Mouse (Mus musculus) midbrain, embryonic 15.5 days (tissue): Measurements from ENCODE around the gene Cd47. TPM values are rescaled to one million over a fixed set of nuclear protein-coding genes. Genes with fewer than 3 reads are reported as not detected.

Source experiments
- ATAC-seq: fragments of 200-750 bp; cut with Nextera tagmentation; replicated peaks from 2 replicates; pipeline ENCODE4 v1.8.0; 2017; ENCODE audit warnings: moderate TSS enrichment
- H3K27ac ChIP-seq: fragments of 300-500 bp; sonication (generic); 2 replicates; pipeline ENCODE4 v1.5.1; 2015; ENCODE audit warnings: mild to moderate bottlenecking, inconsistent platforms
- H3K27me3 ChIP-seq: fragments of 300-500 bp; sonication (generic); replicated peaks from 2 replicates; pipeline ENCODE4 v1.6.1; 2015; ENCODE audit warnings: inconsistent platforms
- H3K36me3 ChIP-seq: fragments of 300-500 bp; sonication (generic); replicated peaks from 2 replicates; pipeline ENCODE4 v1.6.1; 2015; ENCODE audit warnings: inconsistent platforms
- H3K4me1 ChIP-seq: fragments of 300-500 bp; sonication (generic); 2 replicates; pipeline ENCODE4 v1.6.1; 2015; ENCODE audit warnings: inconsistent platforms
- H3K4me2 ChIP-seq: fragments of 300-500 bp; sonication (generic); 2 replicates; pipeline ENCODE4 v1.6.1; 2015; ENCODE audit warnings: inconsistent platforms, mild to moderate bottlenecking, moderate library complexity
- H3K4me3 ChIP-seq: fragments of 300-500 bp; sonication (generic); 2 replicates; pipeline ENCODE4 v1.5.1; 2015; ENCODE audit warnings: mild to moderate bottlenecking, inconsistent platforms
- H3K9ac ChIP-seq: fragments of 300-500 bp; sonication (generic); 2 replicates; pipeline ENCODE4 v1.6.1; 2015; ENCODE audit warnings: mild to moderate bottlenecking, inconsistent platforms
- H3K9me3 ChIP-seq: fragments of 300-500 bp; sonication (generic); 2 replicates; pipeline ENCODE4 v1.6.1; 2016; ENCODE audit warnings: inconsistent platforms
- WGBS: fragments of 180-500 bp; shearing (Covaris S2); methylation state at CpG from one replicate; pipeline ENCODE4 v1.1.7; 2015; ENCODE audit warnings: mixed read lengths; 5-methylcytosine and 5-hydroxymethylcytosine counted together
- polyA plus RNA-seq: library from polyadenylated mRNA; unstranded; fragments of >200 nt; fragmentation: Nextera tagmentation; extraction: Ambion mirVana; gene quantifications from 2 replicates; pipeline ENCODE4 v1.2.1, GENCODE M21; 2015

The Cd47 gene
- polyA plus RNA-seq, 1 experiment from 2014 or later = 134 TPM

DNA sequence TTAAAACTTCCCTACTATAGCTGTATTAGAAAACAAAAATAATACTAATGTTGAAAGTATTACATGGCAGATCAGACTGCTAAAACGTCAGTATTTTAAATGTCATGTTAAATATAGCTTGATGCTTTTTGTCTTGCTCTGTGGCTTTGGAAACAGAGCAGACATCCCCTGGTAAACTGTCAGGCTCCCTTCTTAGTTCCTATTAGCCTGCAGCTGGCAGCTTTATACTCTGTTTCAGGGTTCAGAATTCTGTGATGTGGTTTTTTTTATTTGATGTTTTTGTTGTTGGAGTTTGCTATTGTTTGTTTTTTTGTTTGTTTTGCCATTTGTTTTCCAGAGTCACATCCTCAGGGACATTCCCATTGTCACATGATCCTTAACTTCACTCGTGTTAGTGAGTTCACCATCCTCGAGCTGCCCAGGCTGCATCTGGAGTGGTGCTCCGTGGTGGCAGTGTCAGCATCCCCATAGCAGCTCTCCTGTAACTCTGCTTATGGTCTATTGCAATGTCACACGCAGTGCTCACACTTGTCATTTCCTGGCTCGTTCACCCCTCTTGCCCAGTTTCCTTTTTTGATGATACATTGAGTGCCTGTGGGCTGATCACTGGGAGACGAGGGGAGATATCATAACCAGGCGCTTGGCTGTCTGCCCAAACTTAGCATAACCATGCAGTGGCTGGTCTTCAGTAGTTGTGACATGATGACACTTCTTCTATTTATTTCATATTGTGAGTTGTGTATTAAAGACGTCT lies 87.7 kb downstream of the Cd47 start:
- H3K4me2 ChIP-seq = no peak overlapping the region
- H3K9ac ChIP-seq = no peak overlapping the region
- no peaks in the 10 kb centered on the region for H3K9me3 ChIP-seq
- H3K4me3 ChIP-seq = no peak overlapping the region
- 0 out of 2 replicates have a peak, but pooled peaks cover 3% of the 10 kb centered on the region for H3K36me3 ChIP-seq
- no peaks in the 10 kb centered on the region for H3K27me3 ChIP-seq
- WGBS = 80% methylated on average over 9 of the region's 9 CpGs
- no peak for ATAC-seq
- 0 out of 2 replicates have a peak, but pooled peaks cover 2% of the 10 kb centered on the region for H3K4me1 ChIP-seq
- no peak overlapping the region for H3K27ac ChIP-seq

DNA sequence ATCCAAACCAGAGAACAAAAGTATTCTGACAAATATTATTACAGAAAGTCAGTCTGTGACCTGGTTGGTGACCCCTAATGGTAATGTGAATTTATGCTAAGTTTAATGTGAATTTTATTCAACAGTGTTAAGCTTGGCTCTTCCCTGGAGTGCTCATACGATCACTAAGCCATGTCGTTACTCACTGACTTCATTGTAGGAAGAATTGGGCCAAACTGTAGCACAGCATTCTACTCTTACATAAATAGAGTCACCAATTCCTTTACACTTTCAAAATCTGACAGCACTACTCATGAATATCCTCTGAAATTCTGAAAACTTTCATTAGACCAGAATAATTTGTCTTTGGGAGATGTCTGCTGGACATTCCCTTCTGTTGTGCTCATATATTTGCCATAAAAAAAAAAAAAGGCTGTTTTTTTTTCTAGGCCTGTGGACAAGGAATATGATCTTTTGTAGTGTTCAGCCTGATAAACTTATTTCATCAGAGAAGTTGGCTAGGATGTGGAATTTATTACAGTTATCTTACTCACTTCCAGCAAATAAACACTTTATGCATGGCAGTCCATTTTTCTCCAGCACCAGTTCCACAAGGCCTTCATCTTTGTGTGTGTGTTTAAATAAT lies 88.8 kb downstream of the Cd47 start:
- ATAC-seq = no peak
- WGBS = 64% methylated on average over 2 of the region's 2 CpGs

DNA sequence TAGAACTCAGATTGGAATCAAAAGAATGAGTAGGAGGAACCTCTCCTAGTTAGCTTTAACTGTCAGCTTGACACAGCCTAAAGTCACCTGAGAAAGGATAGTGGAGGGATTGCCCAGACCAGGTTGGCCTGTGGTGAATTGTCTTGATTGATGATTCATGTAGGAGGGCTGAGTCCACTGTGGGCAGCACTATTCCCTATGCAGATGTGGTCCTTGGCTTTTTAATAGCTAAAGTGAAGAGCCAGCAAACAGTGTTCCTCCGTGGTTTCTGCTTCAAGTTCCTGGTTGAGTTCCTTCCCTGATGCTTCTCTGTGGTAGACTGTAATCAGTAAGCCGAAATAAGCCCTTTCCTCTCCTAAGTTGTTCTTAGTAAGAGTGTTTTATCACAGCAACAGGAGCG lies 91.9 kb downstream of the Cd47 start:
- no peaks in the 10 kb centered on the region for H3K9me3 ChIP-seq
- no peak for ATAC-seq
- no peak overlapping the region for H3K27ac ChIP-seq
- H3K4me2 ChIP-seq = no peak overlapping the region
- H3K9ac ChIP-seq = no peak overlapping the region
- H3K4me1 ChIP-seq = no peaks in the 10 kb centered on the region
- no peak overlapping the region for H3K4me3 ChIP-seq
- over 99% methylated on average over 3 of the region's 3 CpGs for WGBS
- H3K27me3 ChIP-seq = no peaks in the 10 kb centered on the region
- H3K36me3 ChIP-seq = 0 out of 2 replicates have a peak, but pooled peaks cover 3% of the 10 kb centered on the region

More for the DNA sequence above, 88.8 kb downstream of the Cd47 start:
- H3K9ac ChIP-seq = no peak overlapping the region
- H3K27ac ChIP-seq = no peak overlapping the region
- H3K4me2 ChIP-seq = no peak overlapping the region
- H3K4me1 ChIP-seq = 0 out of 2 replicates have a peak, but pooled peaks cover 2% of the 10 kb centered on the region
- no peaks in the 10 kb centered on the region for H3K9me3 ChIP-seq
- H3K4me3 ChIP-seq = no peak overlapping the region
- 0 out of 2 replicates have a peak, but pooled peaks cover 3% of the 10 kb centered on the region for H3K36me3 ChIP-seq
- no peaks in the 10 kb centered on the region for H3K27me3 ChIP-seq

DNA sequence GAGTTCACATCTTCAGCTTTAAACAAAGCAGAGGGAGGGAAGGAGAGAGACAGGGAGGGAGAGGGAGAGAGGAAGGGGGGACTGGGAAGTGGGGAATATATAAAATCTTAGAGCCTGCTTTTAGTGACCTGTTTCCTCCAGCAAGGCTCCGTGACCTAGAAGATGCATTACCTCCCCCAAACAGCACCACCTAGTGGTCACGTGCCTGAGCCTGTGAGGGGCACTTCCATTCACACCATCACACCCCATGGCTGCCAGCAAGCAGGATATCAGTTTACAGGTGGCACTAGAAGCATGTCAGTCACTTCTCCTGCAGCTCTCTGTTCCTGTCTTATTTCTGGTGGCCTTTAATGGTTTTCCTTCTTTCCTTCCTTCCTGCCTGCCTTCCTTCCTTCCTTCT lies 92.6 kb downstream of the Cd47 start:
- WGBS = 68% methylated on average over 2 of the region's 2 CpGs
- Histone ChIP-seq H3K27ac (no peak overlapping the region), H3K27me3 (no peaks in the 10 kb centered on the region), H3K4me3 (no peak overlapping the region), H3K4me1 (no peaks in the 10 kb centered on the region), H3K9me3 (no peaks in the 10 kb centered on the region), H3K4me2 (no peak overlapping the region), H3K36me3 (peaks cover 3% of the 10 kb centered on the region; the same call in 1 of the 2 replicates), H3K9ac (no peak overlapping the region)
- ATAC-seq = no peak

DNA sequence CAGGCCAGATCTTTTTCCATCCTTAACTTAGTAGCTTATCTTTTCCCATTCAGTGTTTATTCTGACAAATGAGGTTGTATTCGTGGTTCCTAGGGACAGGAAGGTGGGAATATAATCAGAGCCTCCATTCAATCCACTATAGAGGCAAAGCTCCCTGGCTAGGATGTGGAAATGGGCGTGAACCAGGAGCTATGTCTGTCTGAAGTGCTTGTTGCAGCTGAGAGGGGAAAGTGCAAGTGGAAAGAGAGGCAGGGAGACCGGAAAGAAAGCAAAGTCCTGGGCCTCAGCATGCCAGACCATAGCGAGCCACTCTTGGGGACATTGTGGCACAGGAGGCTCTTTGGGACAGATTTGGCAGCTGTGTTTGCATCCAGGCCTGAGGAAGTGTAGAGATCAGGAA lies 94.3 kb downstream of the Cd47 start:
- Histone ChIP-seq H3K4me2 (no peak overlapping the region), H3K4me3 (no peak overlapping the region), H3K9me3 (no peaks in the 10 kb centered on the region), H3K4me1 (no peaks in the 10 kb centered on the region), H3K9ac (no peak overlapping the region), H3K27me3 (no peaks in the 10 kb centered on the region), H3K27ac (no peak overlapping the region), H3K36me3 (peaks cover 8% of the 10 kb centered on the region; the same call in 1 of the 2 replicates)
- 53% methylated on average over 4 of the region's 4 CpGs for WGBS
- ATAC-seq = no peak

DNA sequence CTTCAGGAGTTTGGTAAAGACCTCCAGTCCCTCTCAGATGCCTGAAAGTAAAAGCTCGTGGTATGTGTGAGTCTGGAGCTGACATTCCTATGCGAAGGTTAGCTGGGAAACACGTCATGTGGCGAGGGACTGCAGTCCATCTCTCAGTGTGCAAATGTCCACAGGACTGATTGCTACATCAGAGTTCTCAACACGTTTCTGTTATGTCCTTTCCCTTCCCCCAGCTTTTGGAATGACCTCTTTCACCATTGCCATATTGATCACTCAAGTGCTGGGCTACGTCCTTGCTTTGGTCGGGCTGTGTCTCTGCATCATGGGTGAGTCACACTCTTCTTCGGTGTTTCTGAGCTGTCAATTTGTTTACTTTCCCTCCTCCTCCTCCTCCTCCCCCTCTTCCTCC lies 95.8 kb downstream of the Cd47 start:
- ATAC-seq = no peak
- no peaks in the 10 kb centered on the region for H3K4me1 ChIP-seq
- no peak overlapping the region for H3K4me2 ChIP-seq
- H3K27ac ChIP-seq = no peak overlapping the region
- peaks cover 8% of the 10 kb centered on the region; the same call in 1 of the 2 replicates for H3K36me3 ChIP-seq
- WGBS = 92% methylated on average over 8 of the region's 8 CpGs
- H3K27me3 ChIP-seq = no peaks in the 10 kb centered on the region
- H3K9me3 ChIP-seq = no peaks in the 10 kb centered on the region
- no peak overlapping the region for H3K9ac ChIP-seq
- H3K4me3 ChIP-seq = no peak overlapping the region

DNA sequence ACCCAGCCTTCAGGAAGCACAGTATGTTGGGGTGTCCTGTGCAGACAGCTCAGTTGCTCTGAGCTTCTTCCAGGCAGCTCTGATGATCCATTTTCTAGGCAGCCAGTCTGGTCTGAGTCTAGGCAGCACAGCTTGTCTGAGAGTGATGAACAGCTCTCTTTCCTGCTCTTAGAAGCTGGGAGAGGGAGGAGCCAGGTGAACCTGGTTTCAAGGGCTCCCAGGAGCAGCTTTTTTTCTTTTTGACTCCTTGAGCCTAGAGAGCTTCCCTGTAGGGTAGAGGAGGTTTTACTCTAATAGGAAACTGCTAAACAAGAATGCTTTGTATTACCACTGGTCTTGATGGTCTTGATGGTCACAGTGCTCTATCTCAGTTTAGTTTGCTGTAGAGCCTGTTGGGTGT lies 101.1 kb downstream of the Cd47 start:
- no peak overlapping the region for H3K4me2 ChIP-seq
- no peaks in the 10 kb centered on the region for H3K27me3 ChIP-seq
- no peaks in the 10 kb centered on the region for H3K9me3 ChIP-seq
- no peak overlapping the region for H3K27ac ChIP-seq
- no peak overlapping the region for H3K9ac ChIP-seq
- peaks cover 7% of the 10 kb centered on the region; the same call in 1 of the 2 replicates for H3K36me3 ChIP-seq
- H3K4me1 ChIP-seq = no peaks in the 10 kb centered on the region
- ATAC-seq = no peak
- no peak overlapping the region for H3K4me3 ChIP-seq

DNA sequence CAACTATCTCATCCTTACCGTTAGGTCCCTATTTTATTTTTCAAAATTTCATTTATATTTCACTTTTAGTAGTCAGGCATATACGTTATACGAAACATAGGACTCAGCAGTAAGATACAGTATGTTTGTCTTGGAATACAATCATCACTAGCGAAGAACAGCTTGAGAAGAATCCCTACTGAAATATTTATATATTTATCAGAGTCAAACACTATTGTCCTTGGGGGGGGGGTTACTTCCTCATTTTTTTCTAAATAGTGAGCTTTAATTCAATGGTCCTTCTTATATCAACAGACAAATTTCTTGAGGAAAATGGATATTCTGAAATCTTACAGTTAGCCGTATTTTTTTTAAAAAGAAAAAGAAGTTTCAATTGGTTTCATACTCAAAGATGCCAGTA lies 101.8 kb downstream of the Cd47 start:
- 96% methylated on average over 5 of the region's 5 CpGs for WGBS
- no peak for ATAC-seq
- no peaks in the 10 kb centered on the region for H3K4me1 ChIP-seq

DNA sequence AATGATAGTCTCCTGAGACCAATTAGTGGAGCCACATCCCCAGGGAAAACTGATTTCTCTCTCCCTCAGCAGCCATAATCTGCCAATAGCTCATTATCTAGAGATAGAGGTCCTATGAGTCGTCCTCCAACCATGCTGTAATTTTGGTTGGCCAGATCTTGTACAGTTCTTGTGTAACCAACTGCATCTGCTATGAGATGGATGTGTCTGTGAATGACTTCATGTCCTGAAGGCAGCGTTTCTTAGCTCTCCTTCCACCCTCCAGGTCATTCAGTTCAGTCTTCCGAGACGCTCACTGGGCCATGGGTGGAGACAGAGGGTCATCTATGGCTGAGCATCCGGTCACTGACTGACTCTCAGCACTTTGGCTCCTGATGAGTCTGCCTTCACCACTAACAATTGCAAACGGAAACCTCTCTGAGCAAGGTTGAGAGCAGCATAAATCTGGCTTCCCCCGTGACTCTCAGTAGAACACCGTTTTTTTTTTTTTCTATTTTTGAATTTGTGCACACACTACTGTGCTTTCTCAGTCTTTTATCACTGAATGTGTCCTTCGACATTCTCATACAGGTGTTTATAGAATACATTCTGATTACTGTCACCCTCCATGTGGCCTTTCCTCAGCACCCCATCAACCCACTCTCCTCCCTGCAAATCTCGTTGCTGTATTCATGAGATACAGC lies 104.1 kb downstream of the Cd47 start:
- Histone ChIP-seq H3K4me2 (no peak overlapping the region), H3K4me3 (no peak overlapping the region), H3K27ac (no peak overlapping the region), H3K4me1 (no peaks in the 10 kb centered on the region), H3K36me3 (0 out of 2 replicates have a peak, but pooled peaks cover 2% of the 10 kb centered on the region), H3K27me3 (no peaks in the 10 kb centered on the region), H3K9me3 (no peaks in the 10 kb centered on the region), H3K9ac (no peak overlapping the region)
- WGBS = 90% methylated on average over 10 of the region's 10 CpGs
- ATAC-seq = no peak

More for the DNA sequence above, 101.8 kb downstream of the Cd47 start:
- Histone ChIP-seq H3K9me3 (no peaks in the 10 kb centered on the region), H3K27me3 (no peaks in the 10 kb centered on the region), H3K9ac (no peak overlapping the region), H3K4me2 (no peak overlapping the region), H3K27ac (no peak overlapping the region), H3K4me3 (no peak overlapping the region), H3K36me3 (peaks cover 7% of the 10 kb centered on the region; the same call in 1 of the 2 replicates)

DNA sequence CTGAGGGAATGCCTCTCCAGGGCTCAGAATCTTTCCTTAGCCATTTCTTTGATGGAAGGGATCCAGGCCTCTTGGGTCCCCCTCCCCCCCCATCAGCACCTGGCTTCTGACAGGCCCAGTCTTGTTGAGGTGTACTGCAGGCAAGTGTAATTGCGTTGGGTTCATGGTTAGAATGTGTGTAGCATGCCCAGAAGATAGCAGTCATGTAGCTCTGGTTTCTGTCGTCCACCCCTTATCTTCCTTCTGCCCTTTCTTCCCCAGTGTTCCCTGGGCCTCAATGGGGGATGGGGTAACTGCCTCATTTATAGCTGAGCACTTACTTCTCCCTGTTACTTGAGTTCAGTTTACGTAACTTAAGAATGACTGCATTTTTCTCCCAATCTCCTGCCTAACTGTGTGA lies 104.7 kb downstream of the Cd47 start:
- Histone ChIP-seq H3K27me3 (no peaks in the 10 kb centered on the region), H3K4me2 (no peak overlapping the region), H3K9me3 (no peaks in the 10 kb centered on the region), H3K4me3 (no peak overlapping the region), H3K4me1 (no peaks in the 10 kb centered on the region), H3K9ac (no peak overlapping the region), H3K36me3 (0 out of 2 replicates have a peak, but pooled peaks cover 2% of the 10 kb centered on the region), H3K27ac (no peak overlapping the region)
- ATAC-seq = no peak
- 86% methylated on average over 3 of the region's 3 CpGs for WGBS

DNA sequence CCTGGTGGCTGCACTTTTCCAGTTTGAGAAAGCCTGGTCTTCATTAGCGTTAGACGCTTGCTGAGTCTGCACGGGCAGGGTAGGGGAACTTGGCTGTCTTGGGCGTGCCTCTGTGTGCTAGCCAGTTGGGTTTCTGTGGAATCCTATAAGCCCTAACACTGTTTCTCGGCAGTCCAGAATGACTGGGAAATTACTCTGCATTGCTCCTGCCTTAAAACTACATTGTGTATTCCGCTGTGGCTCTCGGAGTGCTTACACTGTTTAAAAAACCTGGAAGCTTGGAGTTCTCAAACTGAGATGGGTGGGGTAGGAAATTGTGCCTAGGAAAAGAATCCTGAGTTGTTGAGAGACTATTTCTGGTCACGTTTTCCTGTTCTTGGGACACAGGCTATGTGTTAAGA lies 105.3 kb downstream of the Cd47 start:
- Histone ChIP-seq H3K4me2 (no peak overlapping the region), H3K9me3 (no peaks in the 10 kb centered on the region), H3K9ac (no peak overlapping the region), H3K4me3 (no peak overlapping the region), H3K27ac (peak overlapping the region; percentile 5; the same call in 1 of the 2 replicates), H3K4me1 (no peaks in the 10 kb centered on the region), H3K27me3 (no peaks in the 10 kb centered on the region), H3K36me3 (0 out of 2 replicates have a peak, but pooled peaks cover 2% of the 10 kb centered on the region)
- 74% methylated on average over 8 of the region's 8 CpGs for WGBS
- ATAC-seq = no peak

DNA sequence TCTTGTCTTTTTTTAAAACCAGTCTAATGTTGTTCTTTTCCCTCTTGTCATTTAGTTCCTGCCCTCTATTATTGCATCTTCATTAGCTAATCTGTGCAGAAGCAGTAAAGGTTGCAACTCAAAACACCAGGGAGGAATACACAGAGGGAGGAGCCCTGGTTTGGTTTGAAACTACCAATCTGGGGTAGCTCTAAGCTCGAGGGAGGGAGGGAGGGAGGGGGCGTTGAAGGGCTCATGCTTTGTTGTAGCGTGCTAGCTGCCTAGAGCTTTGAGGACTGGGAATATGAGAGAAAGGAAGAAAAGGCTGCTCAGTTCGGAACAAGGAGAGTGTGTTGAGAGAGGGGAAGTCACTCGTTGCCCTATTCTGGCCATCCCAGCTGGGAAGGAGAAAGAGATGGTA lies 105.7 kb downstream of the Cd47 start:
- no peak overlapping the region for H3K4me2 ChIP-seq
- no peak overlapping the region for H3K27ac ChIP-seq
- no peaks in the 10 kb centered on the region for H3K9me3 ChIP-seq
- H3K4me1 ChIP-seq = no peaks in the 10 kb centered on the region
- no peak overlapping the region for H3K9ac ChIP-seq
- WGBS = 30% methylated on average over 5 of the region's 5 CpGs
- no peaks in the 10 kb centered on the region for H3K27me3 ChIP-seq
- 0 out of 2 replicates have a peak, but pooled peaks have one; percentile 40 for ATAC-seq
- 0 out of 2 replicates have a peak, but pooled peaks cover 2% of the 10 kb centered on the region for H3K36me3 ChIP-seq
- no peak overlapping the region for H3K4me3 ChIP-seq
